Mouse (Mus musculus) right cerebral cortex, postnatal 4 days (tissue): ENCODE data around the gene Gmppa.

Experiments
- DNase-seq: peaks from one replicate; pipeline ENCODE4 v3.0.0-alpha.2; 2022

The Gmppa gene

DNA sequence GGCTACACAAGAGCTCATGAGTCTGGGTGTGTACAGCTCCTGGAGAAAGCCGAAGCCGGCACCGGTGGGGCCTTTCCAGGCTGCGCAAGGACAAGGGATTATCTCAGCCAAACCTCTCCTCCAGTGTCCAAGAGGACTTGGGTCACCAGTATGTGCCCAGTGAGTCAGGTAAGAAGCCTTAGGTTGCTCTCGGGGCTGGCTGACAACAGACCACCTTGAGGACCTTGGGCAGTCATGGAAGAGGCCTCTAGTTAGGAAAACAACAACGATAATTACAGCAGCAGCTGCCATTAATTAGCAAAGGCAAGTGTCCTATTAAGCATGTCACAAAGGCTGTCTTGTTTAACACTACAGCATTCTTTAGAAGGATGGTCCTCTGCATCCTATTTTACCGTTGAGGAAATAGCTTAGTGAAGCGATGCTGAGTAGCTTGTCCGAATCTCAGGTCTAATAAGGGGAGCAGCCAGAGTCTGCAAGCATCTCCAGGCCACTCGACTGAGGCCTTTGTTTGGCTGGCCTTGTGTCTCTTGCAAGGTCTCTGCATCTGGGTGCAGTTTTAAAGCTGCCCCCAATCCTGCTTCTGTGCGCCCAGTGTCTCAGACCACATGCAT lies 11.8 kb upstream of the Gmppa start:
- DNase-seq = no peak

DNA sequence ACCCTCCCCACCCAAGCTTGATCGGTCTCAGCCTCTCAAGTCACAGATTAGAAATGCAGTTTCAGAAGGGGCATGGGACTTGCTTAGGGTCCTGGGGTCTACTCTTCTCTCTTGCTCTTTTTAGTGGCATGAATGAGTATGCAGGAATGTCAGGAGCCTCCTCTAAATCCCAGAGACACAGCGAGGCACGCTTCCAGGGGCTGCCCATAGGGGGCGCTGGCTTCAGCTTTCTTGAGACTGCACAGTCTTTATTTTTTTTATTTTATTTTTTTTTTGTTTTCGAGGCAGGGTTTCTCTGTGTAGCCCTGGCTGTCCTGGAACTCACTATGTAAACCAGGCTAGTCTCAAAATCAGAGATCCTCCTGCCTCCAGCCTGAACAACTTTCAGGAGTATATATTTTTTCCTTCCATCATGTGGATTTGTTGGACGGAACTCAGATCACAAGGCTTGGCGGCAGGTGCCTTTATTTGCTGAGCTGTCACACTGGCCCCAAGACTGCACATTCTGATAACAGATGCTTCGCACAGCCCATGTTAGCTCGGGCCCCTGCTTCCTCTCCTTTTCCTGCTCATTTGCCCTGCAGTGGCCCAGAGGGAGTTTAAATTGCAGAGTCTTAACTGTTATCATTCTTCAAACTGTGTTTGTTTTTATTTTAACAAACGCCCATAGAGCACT lies 9.8 kb upstream of the Gmppa start:
- peak; percentile 68 for DNase-seq

DNA sequence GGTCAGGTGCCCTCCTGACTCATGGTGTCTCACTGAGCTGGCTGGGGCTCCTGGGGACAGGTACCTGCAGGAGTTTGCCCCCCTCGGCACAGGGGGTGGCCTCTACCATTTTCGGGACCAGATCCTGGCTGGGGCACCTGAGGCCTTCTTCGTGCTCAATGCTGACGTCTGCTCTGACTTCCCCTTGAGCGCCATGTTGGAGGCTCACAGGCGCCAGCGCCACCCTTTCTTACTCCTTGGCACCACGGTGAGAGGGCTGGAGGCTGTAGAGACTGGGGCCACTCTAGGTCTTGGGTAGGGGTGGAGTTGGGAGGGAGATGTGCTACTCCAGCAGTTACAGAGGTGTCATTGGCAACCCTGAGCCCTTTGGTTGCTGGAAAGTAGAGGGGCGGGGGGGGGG lies 3.1 kb downstream of the Gmppa start:
- no peak for DNase-seq

DNA sequence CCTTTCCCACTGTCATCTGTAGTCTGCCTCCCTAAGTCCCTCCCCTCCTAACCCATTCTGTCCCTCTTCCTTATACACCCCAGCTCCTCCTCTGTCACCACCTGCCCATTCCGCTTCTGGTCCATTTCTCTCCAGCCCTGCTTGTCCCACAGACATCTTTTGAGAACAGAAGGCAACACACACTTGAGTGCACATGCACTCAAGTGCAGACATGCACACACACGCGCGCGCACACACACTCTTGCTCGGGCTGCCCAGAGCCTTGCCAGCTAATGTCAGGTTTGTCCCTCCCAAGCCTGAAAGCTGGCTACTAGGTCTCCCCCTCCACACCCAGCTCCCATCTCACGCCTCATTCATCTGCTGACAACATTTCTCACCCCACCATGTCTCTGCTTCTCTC lies 4.9 kb downstream of the Gmppa start:
- no peak for DNase-seq

DNA sequence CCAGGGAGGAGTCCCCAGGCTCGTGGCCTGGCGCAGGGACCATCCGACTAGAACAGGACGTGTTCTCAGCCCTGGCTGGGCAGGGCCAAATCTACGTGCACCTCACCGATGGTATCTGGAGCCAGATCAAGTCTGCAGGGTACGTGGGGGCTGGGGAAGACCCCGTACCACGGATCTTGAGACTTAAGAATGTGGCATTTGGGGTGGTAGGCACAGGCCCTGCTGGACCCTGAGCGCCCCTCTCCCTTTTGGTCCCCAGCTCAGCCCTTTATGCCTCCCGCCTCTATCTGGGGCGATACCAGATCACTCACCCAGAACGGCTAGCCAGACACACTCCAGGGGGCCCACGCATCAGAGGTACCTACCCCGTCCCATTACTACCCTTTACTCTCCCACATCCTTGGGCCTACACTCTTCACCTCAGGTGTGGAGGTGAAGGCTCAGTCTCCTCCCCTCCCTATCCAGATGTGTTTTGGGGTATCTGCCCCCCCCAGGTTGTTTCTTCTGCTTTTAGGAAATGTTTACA lies 5.8 kb downstream of the Gmppa start:
- no peak for DNase-seq

DNA sequence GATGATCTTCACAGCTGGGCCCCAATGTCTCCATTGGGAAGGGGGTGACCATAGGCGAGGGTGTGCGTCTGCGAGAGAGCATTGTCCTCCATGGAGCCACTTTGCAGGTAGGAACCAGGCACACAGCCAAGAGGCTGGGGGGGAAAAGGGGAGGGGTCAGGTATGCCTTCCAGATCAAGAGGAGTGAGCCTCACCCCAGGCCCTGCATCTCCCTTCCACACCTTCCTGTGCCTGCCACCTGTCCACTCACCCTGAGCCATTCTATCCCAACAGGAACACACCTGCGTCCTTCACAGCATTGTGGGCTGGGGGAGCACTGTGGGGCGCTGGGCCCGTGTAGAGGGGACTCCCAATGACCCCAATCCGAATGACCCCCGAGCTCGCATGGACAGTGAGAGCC lies 6.4 kb downstream of the Gmppa start:
- DNase-seq = no peak

DNA sequence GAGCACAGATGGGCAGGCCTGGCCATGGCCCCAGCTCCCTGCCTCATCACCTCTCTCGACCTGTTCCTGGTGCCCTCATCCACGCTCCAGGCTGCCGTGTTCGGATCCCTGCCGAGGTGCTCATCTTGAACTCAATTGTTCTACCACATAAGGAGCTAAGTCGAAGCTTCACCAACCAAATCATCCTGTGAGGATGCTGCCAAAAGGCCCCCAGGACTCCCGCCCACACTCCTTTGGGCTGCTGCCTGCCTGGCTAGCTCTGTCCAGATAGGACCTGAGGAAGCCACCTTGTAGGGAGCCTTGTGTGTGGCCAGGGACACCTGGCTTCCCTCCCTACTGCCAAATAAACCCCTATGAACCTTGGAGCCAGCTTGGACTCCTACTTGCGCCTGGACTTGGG lies 7.1 kb downstream of the Gmppa start:
- no peak for DNase-seq

DNA sequence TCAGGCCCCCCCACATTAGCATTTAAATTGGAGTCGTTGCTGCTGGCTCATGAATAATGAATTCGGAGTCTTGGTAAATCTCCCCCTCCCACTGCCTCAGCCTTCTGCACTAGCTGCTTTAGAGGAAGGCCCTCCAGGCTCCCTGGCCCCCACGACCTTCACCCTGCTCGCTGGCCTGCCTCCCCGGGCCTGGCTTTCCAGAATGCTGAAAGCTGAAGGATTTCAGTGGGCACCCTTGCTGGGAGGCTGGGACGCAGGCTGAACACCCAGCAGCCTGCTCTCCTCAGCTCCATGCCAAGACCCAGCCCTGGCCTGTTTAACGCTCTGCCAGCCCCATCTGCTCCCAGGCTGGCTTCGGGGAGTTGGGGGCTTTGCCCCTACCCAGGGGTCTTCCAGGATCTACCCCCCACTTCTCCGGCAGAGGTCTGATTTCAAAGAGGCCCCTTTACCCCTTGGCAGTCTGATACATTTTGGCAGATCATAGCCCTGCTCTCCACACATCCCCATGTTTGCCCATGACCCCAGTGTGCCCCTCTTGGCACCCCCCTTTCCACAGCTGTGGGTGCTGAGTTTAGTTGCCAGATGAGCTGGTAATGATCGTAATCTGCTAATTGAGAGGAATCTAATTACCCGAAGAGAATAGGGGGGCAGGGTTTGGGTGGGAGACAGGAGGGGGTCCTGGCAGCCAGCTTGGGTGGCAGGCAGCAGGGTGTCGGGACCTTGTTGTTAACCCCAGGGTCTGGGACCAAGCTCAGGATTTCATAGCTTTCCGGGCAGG lies 7.7 kb downstream of the Gmppa start:
- DNase-seq = no peak

DNA sequence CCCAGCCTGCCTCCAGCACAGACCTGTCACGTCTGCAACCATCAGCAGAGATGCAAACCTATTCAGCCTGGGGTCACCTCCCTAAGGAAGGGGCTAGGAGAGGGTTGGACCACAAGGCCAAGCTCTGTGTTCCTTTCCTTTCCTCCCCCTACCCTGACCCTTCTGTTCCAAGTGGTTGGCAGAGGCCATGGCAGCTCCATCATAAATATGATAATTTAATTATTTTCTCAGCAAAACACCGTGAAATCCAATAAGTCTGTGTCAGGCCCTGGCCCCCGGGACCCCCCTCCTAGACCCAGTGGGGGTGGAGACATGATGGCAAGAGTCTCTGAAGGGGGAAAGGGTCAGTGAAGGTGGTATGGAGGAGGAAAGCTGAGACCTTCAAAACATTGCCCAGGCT lies 8.5 kb downstream of the Gmppa start:
- DNase-seq = no peak

DNA sequence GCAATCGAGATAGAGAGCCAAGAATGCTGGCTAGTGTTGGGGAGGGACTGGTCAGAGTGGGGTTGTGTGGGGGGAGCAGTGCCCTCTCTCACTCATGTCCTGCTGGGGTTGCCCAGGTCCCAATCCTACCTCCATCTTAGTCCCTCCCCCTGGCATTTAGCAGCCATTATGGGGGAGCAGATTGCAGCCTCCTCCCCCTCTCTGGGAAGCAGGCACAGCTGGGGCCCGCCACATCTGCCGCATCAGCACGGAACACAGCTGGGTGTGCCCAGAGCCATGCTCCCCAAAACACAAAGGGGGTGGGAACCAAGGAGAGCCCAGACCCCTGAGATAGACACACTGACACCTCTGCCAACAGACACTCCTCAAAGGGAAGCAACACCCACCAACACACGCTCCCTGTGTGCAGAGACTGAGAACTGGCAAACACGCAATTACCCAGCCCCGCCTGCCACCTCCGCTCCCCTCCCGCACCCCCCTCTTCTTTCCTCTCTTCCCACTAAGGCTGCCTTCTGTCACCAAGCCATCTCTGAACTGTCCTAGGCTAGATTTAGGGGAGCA lies 9.5 kb downstream of the Gmppa start:
- DNase-seq = no peak

DNA sequence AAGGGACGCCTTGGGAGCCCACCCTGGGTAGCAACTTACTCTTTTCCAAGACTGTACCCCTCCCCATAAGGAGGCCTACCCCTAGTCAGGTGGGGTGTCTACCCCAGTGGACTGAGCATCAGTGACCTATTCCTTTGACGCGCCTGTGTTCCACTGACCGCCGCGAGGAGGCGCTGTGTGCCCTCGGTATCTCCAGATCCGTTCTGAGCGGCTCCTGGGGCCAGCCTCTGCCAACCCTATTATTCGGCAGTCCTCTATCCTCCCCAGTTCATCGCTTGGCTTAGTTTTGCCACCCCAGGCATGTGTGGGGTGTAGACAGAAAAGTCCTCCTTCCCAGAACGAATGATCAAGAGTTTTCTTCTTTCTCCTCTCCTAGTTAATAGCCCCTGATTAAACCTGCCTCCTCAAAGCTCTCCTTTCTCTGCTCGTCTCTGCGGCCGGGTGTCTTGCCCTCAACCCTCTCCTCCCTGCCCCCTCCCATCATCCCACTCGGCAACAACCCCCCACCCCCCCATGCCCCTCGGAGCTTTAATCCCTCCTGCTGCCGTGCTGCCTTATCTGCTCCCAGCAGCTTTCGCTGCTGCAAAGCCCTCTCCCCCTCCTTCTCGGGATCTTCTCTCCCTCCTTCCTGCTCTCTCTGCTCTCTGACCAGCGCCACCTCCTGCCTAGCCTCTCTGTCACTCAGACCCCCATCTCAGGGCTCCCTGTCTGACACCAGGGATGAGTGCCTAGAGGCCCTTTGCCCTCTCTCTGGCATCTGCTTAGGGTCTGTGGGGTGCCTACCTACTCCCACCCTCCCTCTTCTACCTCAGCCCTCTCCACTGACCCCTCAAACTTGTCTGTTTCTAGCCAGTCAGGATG lies 10.3 kb downstream of the Gmppa start:
- DNase-seq = peak; percentile 77

DNA sequence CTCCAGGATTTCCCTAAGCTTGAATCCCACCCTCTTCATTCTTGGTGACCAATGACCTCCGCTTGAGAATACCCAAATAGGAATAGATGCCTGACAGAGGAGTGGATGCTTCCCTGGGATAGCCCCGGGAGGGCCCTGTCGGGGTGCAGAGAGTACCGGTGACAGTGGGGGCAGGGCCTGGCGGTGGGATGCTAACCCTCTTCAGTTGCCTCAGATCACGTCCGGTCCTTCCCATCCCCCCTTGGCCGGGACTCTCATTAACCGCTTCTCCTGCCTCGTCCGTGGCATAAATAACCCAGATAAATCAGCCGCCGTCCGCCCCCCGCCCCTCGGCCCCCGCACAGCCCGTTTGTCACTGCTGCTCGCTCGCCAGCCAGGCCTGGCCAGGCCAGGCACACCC lies 10.9 kb downstream of the Gmppa start:
- DNase-seq = no peak

DNA sequence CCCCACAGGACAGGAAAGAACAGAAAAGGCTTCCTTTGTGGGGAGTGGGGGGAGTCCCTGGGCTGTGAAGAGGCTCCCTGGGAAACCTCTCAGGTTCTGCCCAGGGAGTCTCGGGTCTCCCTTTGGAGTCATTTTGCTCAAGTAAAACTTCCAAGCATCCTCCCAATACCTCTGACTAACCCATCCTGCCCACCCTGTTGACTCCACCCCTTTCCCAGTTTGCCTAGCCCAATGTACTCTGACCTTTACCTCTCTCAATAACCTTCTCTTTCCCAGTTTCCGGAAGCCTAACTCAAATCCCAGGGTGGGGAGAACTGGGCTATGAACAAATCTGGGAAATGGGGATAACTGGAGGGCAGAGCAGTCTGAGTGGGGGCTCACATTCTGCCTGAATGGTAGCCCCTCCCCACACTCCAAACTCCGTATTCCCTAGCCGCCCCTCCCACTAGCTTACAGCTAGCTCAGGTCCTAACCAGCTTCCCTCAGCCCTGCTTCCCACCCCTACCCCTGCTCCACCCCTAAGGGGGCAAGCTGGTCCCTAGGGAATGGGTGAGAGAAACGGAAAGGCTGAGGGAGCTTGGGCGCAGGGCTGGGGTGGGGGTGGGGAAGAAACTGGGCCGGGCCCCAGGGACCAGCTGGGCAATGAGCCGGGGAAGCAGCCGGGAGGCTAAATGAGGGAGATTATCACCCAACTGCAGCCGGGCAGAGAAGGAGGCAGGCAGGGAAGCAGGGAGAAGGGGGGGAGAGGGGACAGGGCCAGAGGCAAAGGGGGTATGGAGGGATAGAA lies 11.7 kb downstream of the Gmppa start:
- DNase-seq = peak; percentile 62

DNA sequence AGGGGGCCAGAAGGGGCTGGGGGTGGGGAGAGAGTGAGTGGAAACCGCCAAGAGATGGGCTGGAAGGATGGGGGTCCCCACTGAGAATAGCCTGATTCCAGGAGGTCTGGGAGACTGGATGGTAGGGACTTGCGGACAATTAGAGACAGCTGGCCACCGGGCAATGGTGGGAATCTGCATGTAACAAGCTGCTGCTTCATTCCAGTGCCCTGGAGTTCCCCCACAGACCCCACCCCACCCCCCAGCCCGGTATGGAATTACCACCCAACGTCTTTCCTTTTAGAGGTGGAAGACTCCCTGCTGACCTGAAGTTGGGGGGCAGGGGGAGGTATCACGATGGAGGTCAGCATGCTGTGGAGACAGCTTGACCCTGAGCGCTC lies 12.3 kb downstream of the Gmppa start:
- DNase-seq = no peak

DNA sequence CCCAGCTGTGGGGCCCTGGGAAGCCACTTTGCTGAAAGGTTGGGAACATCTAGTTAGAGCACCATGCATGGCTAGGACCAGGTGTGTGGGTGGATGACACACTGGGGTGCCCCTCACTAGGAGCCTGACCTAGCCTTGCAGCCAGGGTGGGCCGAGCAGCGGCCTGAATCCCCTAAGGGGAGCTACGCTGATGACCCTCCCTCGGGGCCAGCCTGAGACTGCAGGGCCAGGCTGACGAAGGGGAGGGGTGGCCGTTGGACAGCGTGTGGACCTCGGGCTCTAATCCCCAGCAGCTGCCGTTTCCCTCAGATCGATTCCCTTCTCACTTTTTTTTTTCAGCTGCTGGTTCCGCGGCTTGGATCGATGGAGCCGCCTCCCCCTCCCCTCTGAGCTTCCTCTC lies 13.2 kb downstream of the Gmppa start:
- DNase-seq = no peak

DNA sequence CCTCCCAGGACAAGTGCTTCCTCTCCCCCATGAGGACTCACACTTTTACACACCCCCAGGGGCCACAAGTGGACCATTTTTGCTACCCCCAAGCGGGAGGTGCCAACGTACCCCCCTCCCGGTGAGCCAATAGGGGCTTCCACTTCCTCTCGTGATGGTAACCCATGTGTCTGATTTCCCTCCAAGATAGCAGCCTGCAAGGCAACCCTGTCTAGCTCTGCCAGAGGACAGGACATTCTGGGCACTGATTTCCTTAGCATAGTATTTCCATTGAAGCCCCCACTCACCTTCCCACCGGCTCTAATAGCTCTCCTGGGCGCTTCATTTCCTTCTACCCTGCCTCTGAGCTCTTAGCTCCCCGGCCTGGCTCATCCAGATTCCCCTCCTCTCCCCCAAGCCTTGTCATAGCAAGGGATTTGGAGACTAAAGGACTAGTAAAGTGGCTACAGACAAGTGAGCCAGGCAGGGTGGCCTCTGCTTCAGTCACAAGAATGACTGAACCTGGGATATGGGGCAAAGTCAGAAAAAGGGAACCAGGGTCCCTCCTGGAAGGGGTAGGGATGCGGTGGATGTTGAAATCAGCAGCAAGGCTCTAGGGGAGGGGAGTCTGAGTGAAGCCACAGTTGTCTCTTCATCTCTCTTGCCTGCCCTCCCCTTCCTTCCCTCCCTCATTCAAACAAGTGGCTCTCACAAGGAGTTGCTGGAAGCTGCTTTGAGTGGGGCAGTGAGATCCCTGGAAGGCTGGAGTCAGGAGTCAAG lies 13.8 kb downstream of the Gmppa start:
- no peak for DNase-seq

DNA sequence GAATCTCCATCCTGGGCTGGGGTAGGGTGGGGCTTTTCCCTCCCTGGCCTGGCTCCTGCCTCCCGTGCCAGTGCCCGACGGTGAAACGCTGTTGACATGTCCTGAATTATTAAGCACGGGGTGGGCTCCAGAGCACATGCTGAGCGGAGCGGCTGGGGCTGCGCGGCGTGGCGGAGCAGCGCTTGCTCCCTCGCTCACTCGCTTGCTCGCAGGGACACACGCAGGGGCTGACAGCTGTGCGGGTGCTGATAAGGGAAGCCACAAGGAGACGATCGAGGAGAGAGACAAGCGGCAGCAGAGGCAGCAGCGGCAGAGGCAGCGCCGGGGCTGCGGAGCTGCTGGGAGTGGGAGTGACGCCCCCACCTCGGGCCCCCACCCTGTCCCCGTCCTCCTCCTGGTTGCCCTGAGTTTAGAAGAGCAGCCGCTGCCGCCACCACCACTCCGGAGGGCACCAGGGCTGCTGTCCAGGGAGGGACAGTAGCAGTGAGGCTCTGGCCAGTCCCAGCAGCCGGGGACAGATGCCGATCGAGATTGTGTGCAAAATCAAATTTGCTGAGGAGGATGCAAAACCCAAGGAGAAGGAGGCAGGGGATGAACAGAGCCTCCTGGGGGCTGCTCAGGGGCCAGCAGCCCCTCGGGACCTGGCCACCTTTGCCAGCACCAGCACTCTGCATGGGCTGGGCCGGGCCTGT lies 14.7 kb downstream of the Gmppa start, which contains the start of gene Asic4:
TSS of gene Asic4 (plus strand) at position 123 of the 692 bp plus-strand sequence.
- DNase-seq = no peak

DNA sequence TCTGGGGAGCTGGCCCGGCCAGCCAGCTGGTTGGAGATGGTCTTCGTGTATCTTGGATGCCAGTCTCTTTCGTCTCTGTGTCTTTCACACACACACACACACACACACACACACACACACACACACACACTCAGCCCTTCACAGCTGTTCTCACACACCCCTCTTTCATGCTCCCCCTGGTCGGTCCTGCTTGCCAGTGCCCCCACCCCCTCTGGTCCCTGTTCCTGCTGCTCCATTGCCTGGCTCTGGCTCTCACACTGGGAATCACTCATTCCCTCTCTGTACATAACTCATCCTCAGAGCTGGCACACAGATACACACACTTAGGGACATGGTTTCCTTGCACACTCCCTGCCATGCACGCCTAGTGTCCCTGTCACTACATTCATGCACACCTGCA lies 16.2 kb downstream of the Gmppa start:
- DNase-seq = no peak

DNA sequence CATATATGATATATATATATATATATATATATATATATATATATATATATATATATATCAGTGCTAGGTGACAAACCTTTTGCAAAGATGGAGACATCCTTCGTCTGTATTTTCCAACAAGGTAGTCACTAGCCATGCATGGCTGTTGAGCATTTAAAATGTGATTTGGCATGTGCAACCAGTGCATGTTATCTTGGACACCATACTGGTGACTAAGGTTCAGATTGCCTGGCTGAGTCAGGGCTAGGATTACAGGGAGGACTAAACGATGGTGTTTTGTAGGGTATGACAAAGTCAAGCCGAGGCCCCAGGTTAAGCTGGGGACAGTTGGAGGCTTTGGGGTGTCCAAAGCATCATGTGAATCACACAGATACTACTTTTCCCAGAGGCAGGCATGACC lies 19.7 kb downstream of the Gmppa start:
- DNase-seq = no peak

DNA sequence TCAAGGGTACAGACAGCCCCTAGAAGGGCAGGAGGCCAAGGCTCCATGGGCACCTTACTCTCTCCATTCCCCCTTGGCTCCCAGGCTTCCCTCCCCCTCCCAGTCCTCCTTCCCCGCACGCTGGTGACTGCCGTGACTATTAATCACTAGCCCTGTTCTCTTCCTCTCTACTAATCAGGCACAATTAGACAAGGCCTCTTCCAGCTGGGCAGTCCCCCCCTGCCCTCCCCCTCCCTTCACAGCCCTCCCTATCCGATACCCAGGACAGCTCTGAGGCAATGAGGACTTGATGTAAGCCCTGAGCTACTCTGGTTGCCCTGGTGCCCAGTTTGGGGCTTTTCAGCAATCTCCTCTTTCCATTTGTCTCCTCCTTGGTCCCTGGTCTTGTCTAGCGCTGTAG lies 20.2 kb downstream of the Gmppa start:
- no peak for DNase-seq
